Mouse (Mus musculus) heart, adult 2 months (tissue): ENCODE measurements around the gene Tarbp1.

Source experiments
- EP300 ChIP-seq: fragments of 200-500 bp; IDR thresholded peaks from 2 replicates; pipeline ENCODE4 v1.6.1; 2011; ENCODE audit warnings: low read depth, low read length, control low read depth; ENCODE audit not compliant: insufficient read depth
- POLR2A ChIP-seq: fragments of 200-500 bp; IDR thresholded peaks from 2 replicates; pipeline ENCODE4 v1.6.1; 2011; ENCODE audit warnings: mild to moderate bottlenecking, low read depth, low read length, control low read depth; ENCODE audit not compliant: insufficient read depth

DNA sequence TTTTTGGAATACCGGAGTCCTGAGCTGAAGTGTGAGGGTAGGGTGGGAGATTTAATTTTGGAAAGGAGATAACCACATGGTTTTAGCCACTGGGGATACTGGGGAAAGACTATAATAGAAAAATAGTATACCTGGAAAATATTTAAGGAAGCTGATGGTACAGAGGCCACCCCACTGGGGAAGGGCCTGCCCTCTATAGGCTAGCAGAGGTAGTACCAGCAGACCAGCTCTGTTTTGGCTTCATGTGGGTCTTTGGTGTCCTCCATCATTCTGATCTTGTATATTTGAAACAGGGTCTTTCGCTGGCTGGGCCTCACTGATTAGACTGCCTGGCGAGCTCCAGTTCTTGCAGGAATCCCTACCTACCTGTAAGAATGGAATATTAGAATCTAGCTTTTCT, 76.5 kb downstream of the Tarbp1 start:
- TF ChIP-seq POLR2A (no peak), EP300 (no peak)
